Mouse (Mus musculus): ENCODE results near the gene Hace1. TPM values are rescaled to one million over a fixed set of nuclear protein-coding genes. Genes with fewer than 3 reads are reported as not detected.

Hace1 gene
- total and polyA plus RNA-seq, 3 experiments = 4.2 to 8.9 (median 7.1) TPM

- H3K4me1 ChIP-seq (ENCODE audit: control insufficient read depth, insufficient read depth, low read length) = no peaks in the 10 kb centered on the region
These were observed 54.4 kb downstream of the Hace1 start for GRCm38 (mm10) chr10:45631995-45632394.

GRCm38 (mm10) chr10:45632641-45633040 is 55.0 kb downstream of the Hace1 start:
- Histone ChIP-seq H3K4me3 (no peak overlapping the region), H3K27me3 (ENCODE audit: control insufficient read depth, insufficient read depth, low read length) (no peaks in the 10 kb centered on the region), H3K36me3 (ENCODE audit: control insufficient read depth, insufficient read depth, low read length) (no peaks in the 10 kb centered on the region), H3K9ac (ENCODE audit: low read depth, low read length) (no peak overlapping the region), H3K27ac (no peak overlapping the region), H3K4me1 (ENCODE audit: control insufficient read depth, insufficient read depth, low read length) (no peaks in the 10 kb centered on the region), H3K79me2 (replicated peaks; ENCODE audit: control insufficient read depth, insufficient read depth, low read length) (no peaks in the 10 kb centered on the region; the same call in 1 of the 2 replicates)
- 87% methylated on average over 10 of the region's 10 CpGs for WGBS
- intact Hi-C loops (cut with DNase I) = no loop called here
- no peak for TF ChIP-seq CTCF (IDR thresholded peaks at IDR 0.05)
- TF ChIP-seq EP300 (IDR thresholded peaks at IDR 0.05; ENCODE audit: insufficient read depth, low read depth, low read length) = no peak
- no peak for DNase-seq

More at GRCm38 (mm10) chr10:45631995-45632394, 54.4 kb downstream of the Hace1 start:
- H3K27ac ChIP-seq = no peak overlapping the region
- 91% methylated on average over 3 of the region's 3 CpGs for WGBS
- no peak overlapping the region for H3K4me3 ChIP-seq
- H3K79me2 ChIP-seq (replicated peaks; ENCODE audit: control insufficient read depth, insufficient read depth, low read length) = no peaks in the 10 kb centered on the region; the same call in 1 of the 2 replicates
- intact Hi-C loops (cut with DNase I) = no loop called here
- H3K27me3 ChIP-seq (ENCODE audit: control insufficient read depth, insufficient read depth, low read length) = no peaks in the 10 kb centered on the region
- DNase-seq = no peak
- TF ChIP-seq CTCF (IDR thresholded peaks at IDR 0.05) (no peak), EP300 (IDR thresholded peaks at IDR 0.05; ENCODE audit: insufficient read depth, low read depth, low read length) (no peak), POLR2A (IDR thresholded peaks at IDR 0.05; ENCODE audit: insufficient read depth, low read depth, low read length) (no peak)
- no peaks in the 10 kb centered on the region for H3K36me3 ChIP-seq (ENCODE audit: control insufficient read depth, insufficient read depth, low read length)
- no peak overlapping the region for H3K9ac ChIP-seq (ENCODE audit: low read depth, low read length)

- H3K4me1 ChIP-seq (ENCODE audit: control insufficient read depth, insufficient read depth, low read length) = no peaks in the 10 kb centered on the region
- TF ChIP-seq POLR2A (IDR thresholded peaks at IDR 0.05; ENCODE audit: insufficient read depth, low read depth, low read length) = no peak
- no peak for TF ChIP-seq EP300 (IDR thresholded peaks at IDR 0.05; ENCODE audit: insufficient read depth, low read depth, low read length)
- TF ChIP-seq CTCF (IDR thresholded peaks at IDR 0.05) = no peak
- intact Hi-C loops (cut with DNase I) = no loop called here
- no peak for DNase-seq
- no peak overlapping the region for H3K27ac ChIP-seq
- no peak overlapping the region for H3K9ac ChIP-seq (ENCODE audit: low read depth, low read length)
- H3K79me2 ChIP-seq (replicated peaks; ENCODE audit: control insufficient read depth, insufficient read depth, low read length) = no peaks in the 10 kb centered on the region; the same call in 1 of the 2 replicates
- H3K27me3 ChIP-seq (ENCODE audit: control insufficient read depth, insufficient read depth, low read length) = no peaks in the 10 kb centered on the region
- WGBS = 88% methylated on average over 3 of the region's 3 CpGs
- no peaks in the 10 kb centered on the region for H3K36me3 ChIP-seq (ENCODE audit: control insufficient read depth, insufficient read depth, low read length)
- no peak overlapping the region for H3K4me3 ChIP-seq
These were observed 57.6 kb downstream of the Hace1 start for GRCm38 (mm10) chr10:45635201-45635600.

- no peaks in the 10 kb centered on the region for H3K36me3 ChIP-seq (ENCODE audit: control insufficient read depth, insufficient read depth, low read length)
- DNase-seq = no peak
- no peak overlapping the region for H3K9ac ChIP-seq (ENCODE audit: low read depth, low read length)
- H3K4me1 ChIP-seq (ENCODE audit: control insufficient read depth, insufficient read depth, low read length) = no peaks in the 10 kb centered on the region
- intact Hi-C loops (cut with DNase I) = no loop called here
- no peak overlapping the region for H3K4me3 ChIP-seq
- H3K27me3 ChIP-seq (ENCODE audit: control insufficient read depth, insufficient read depth, low read length) = no peaks in the 10 kb centered on the region
- H3K79me2 ChIP-seq (replicated peaks; ENCODE audit: control insufficient read depth, insufficient read depth, low read length) = no peaks in the 10 kb centered on the region; the same call in 1 of the 2 replicates
- no peak overlapping the region for H3K27ac ChIP-seq
- TF ChIP-seq CTCF (IDR thresholded peaks at IDR 0.05) (no peak), EP300 (IDR thresholded peaks at IDR 0.05; ENCODE audit: insufficient read depth, low read depth, low read length) (no peak), POLR2A (IDR thresholded peaks at IDR 0.05; ENCODE audit: insufficient read depth, low read depth, low read length) (no peak)
These were observed 62.1 kb downstream of the Hace1 start for GRCm38 (mm10) chr10:45639762-45640161.

GRCm38 (mm10) chr10:45654026-45654425 is 76.4 kb downstream of the Hace1 start:
- Histone ChIP-seq H3K79me2 (replicated peaks; ENCODE audit: control insufficient read depth, insufficient read depth, low read length) (no peaks in the 10 kb centered on the region), H3K27me3 (ENCODE audit: control insufficient read depth, insufficient read depth, low read length) (no peaks in the 10 kb centered on the region), H3K4me3 (no peak overlapping the region), H3K9ac (ENCODE audit: low read depth, low read length) (no peak overlapping the region), H3K27ac (no peak overlapping the region), H3K36me3 (ENCODE audit: control insufficient read depth, insufficient read depth, low read length) (no peaks in the 10 kb centered on the region; the same call in 1 of the 2 replicates), H3K4me1 (ENCODE audit: control insufficient read depth, insufficient read depth, low read length) (no peaks in the 10 kb centered on the region)
- no peak for DNase-seq
- TF ChIP-seq CTCF (IDR thresholded peaks at IDR 0.05) (peak; percentile 28; the same call in 1 of the 2 replicates), POLR2A (IDR thresholded peaks at IDR 0.05; ENCODE audit: insufficient read depth, low read depth, low read length) (no peak)
- intact Hi-C loops (cut with DNase I) = no loop called here
- 89% methylated on average over 2 of the region's 2 CpGs for WGBS

- Histone ChIP-seq H3K27me3 (ENCODE audit: control insufficient read depth, insufficient read depth, low read length) (no peaks in the 10 kb centered on the region), H3K79me2 (replicated peaks; ENCODE audit: control insufficient read depth, insufficient read depth, low read length) (no peaks in the 10 kb centered on the region), H3K27ac (no peak overlapping the region), H3K9ac (ENCODE audit: low read depth, low read length) (no peak overlapping the region), H3K4me1 (ENCODE audit: control insufficient read depth, insufficient read depth, low read length) (no peaks in the 10 kb centered on the region), H3K36me3 (ENCODE audit: control insufficient read depth, insufficient read depth, low read length) (no peaks in the 10 kb centered on the region), H3K4me3 (no peak overlapping the region)
- no peak for DNase-seq
- intact Hi-C loops (cut with DNase I) = no loop called here
- TF ChIP-seq EP300 (IDR thresholded peaks at IDR 0.05; ENCODE audit: insufficient read depth, low read depth, low read length) (no peak), CTCF (IDR thresholded peaks at IDR 0.05) (no peak), POLR2A (IDR thresholded peaks at IDR 0.05; ENCODE audit: insufficient read depth, low read depth, low read length) (no peak)
- 90% methylated on average over 9 of the region's 9 CpGs for whole genome bisulfite sequencing
These were observed 84.4 kb downstream of the Hace1 start for GRCm38 (mm10) chr10:45662015-45662414.
